Mouse (Mus musculus) CD8-positive naive resting alpha-beta T cell, adult 2 months (primary cell): ENCODE results near the gene Rad9b.
A peak's percentile ranks its signal among the peaks of the same experiment; 100 is the strongest.

Source experiments
- DNase-seq, 2 experiments: peaks; one replicate each; pipeline ENCODE4 v3.0.0; 2022; ENCODE audit warnings: low read depth in 2 of 2, low spot score in 2 of 2

Rad9b gene

GRCm38 (mm10) chr5:122312942-122313684 is 40.9 kb downstream of the Rad9b start:
- DNase-seq = no peak

GRCm38 (mm10) chr5:122312346-122312745 is 41.7 kb downstream of the Rad9b start:
- no peak for DNase-seq

GRCm38 (mm10) chr5:122311692-122312091 is 42.3 kb downstream of the Rad9b start:
- DNase-seq = no peak

GRCm38 (mm10) chr5:122310699-122311098 is 43.3 kb downstream of the Rad9b start:
- peak in 1 of 2 experiments; percentile 12 for DNase-seq

GRCm38 (mm10) chr5:122306536-122306935 is 47.5 kb downstream of the Rad9b start:
- DNase-seq = no peak

- no peak for DNase-seq
Observed at GRCm38 (mm10) chr5:122305472-122305871, 48.6 kb downstream of the Rad9b start.

- no peak for DNase-seq
Observed at GRCm38 (mm10) chr5:122304541-122304940, 49.5 kb downstream of the Rad9b start.

GRCm38 (mm10) chr5:122303937-122304336 is 50.1 kb downstream of the Rad9b start:
- no peak for DNase-seq

- no peak for DNase-seq
Observed at GRCm38 (mm10) chr5:122302810-122303745, 51.0 kb downstream of the Rad9b start.

- no peak for DNase-seq
Observed at GRCm38 (mm10) chr5:122300071-122300518, 53.9 kb downstream of the Rad9b start.

- no peak for DNase-seq
Observed at GRCm38 (mm10) chr5:122295113-122295935, 58.7 kb downstream of the Rad9b start.

DNA sequence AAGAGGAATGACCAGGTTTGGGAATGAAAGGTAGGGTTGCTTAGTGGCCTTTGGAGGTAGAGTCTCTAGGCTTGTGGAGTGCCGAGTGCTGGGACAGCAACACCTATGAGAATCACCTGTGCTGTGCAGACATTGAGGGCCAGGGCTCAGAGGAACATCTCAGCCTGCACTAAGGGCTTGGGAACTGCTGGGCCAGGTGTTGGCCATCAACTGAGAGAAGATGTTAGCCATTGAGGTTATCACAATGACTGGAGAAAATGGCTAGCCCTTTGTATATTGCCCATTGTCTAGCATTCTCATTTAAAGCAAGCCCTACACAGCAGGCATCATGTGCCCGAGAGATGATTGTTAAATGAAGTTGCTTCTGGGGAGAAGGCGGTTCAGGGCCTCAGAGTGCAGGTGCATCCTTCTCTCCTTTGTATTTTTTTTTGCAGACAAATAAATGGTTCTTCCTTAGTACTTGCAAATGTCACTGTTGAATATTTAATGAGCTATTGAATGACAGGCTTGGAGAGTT is 59.8 kb downstream of the Rad9b start:
- no peak for DNase-seq

DNA sequence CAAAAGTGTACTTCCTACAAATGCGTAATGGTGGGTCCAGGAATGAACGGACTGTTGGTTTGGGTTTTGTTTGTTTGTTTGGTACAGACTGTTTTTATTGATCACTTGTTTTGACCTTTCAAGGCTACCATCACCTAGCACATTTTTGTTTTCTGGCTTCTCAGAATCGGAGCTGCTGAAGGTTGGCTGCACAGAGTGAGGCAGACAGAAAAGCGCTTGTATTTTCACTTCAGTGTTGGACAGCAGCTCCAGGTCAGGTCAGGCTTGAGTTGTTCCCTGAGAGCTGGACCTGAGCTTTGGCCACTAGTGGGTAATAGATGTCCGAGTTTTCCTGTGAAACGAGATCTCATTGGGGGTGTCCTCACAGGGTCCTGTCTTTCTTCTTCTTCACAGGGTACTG is 60.9 kb downstream of the Rad9b start:
- no peak for DNase-seq

- DNase-seq = no peak
Observed at GRCm38 (mm10) chr5:122291553-122292339, 62.3 kb downstream of the Rad9b start.

DNA sequence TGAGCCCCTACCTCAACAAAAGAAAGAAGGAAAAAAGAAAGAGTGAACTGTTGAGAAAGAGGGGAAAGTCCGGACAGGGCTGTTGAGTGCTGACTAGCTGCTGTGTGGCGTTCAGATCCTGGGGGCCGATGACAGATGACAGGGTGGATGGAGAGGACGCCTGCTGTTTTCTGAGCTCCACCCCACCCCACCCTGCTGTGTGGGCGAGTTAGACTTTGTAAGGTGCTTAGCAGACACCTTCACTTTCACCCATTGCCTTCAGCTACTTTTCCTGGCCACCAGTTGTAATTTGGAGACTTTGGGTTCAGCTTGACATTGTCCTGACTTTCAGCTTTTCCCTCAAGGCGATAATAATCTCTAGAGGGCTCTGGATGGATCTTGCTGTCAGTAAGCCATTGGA is 62.9 kb downstream of the Rad9b start:
- DNase-seq = no peak

- DNase-seq = peak; percentile 42 to 56
Observed at GRCm38 (mm10) chr5:122288147-122288811, 65.8 kb downstream of the Rad9b start.

DNA sequence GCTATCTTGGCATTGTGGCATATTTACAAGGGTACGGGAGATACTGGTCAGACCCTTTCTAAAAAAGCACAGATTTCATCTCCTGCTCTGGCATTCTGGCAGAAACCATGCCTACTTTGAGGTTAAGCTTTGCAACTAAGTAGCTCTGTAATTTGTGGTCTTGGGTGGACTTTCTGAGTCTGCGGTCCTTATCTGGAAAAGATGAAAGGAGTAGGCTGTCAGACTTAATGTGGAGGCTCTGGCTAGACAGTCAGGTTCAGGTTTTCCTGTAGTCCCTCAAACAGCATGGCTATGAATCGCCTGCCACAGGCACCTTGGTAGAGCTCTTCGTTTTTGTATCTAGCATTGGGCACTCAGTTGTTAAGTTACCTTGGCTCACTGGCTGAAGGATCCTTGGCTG is 67.0 kb downstream of the Rad9b start:
- no peak for DNase-seq

DNA sequence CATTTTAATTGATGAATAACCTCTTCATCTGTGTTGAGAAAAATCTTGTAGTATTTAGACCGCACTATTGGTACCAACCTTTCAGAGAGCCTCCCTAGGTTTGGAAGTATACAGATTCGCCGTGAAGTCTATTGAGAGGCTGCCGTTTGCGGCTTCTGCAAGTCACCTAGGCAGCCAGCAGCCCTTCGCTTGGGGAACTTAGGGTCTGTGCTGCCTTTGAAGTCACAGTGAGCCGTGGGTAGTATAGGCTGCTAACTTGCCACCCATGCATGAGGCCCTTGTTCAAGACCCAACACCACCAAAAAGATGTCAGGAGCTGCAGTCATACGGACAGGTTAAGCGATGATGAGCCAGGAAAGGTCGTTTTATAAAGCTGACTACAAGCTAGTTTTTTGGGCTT is 67.8 kb downstream of the Rad9b start:
- no peak for DNase-seq

DNA sequence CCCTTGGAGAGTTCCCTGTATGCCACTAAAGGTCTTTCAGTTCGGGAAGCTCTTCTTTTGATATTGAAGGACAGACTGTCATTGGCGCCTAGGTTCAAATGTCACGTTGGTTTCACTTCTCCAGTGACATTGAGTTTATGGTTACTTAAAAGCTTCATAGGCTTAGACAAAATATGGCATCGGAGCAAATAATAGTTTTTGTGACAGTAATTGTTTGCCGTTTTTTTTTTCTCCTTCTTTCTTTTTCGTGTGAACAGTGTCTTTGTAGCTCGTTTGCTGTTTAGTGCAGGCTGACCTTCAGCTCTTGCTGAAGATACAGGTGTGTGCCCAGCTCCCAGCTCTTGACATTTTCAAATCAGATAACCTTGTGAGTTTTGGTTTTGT is 68.3 kb downstream of the Rad9b start:
- no peak for DNase-seq
